Mouse (Mus musculus): ENCODE measurements around the gene Pclo. TPM values are rescaled to one million over a fixed set of nuclear protein-coding genes. Genes with fewer than 3 reads are reported as not detected.

The Pclo gene
- total and polyA plus RNA-seq, 2 experiments from 2014 or later, result 12.7 to 57.7 TPM

- 75% methylated on average over 3 of the region's 3 CpGs for WGBS
- Histone ChIP-seq H3K36me3 (ENCODE audit: insufficient read depth, low read length) (no peaks in the 10 kb centered on the region), H3K9me3 (ENCODE audit: low read length) (no peaks in the 10 kb centered on the region), H3K27me3 (ENCODE audit: insufficient read depth, low read length) (no peaks in the 10 kb centered on the region), H3K9ac (replicated peaks; ENCODE audit: low read length, poor library complexity, severe bottlenecking) (no peak overlapping the region), H3K4me3 (ENCODE audit: low read depth, low read length) (no peak overlapping the region), H3K4me1 (ENCODE audit: insufficient read depth, low read length) (no peaks in the 10 kb centered on the region), H3K27ac (ENCODE audit: low read depth, low read length) (no peak overlapping the region), H3K4me2 (ENCODE audit: low read depth, low read length, poor library complexity, severe bottlenecking) (no peak overlapping the region)
- ATAC-seq (ENCODE audit: low FRiP score) (no peak), DNase-seq (ENCODE audit: low spot score) (no peak)
- TF ChIP-seq CTCF (IDR thresholded peaks at IDR 0.05), result no peak
These were observed 131.1 kb downstream of the Pclo start for GRCm38 (mm10) chr5:14645856-14646255.

GRCm38 (mm10) chr5:14660637-14661036 lies 145.9 kb downstream of the Pclo start:
- Histone ChIP-seq H3K4me1 (ENCODE audit: insufficient read depth, low read length) (no peaks in the 10 kb centered on the region), H3K27ac (ENCODE audit: low read depth, low read length) (no peak overlapping the region), H3K9ac (replicated peaks; ENCODE audit: low read length, poor library complexity, severe bottlenecking) (no peak overlapping the region), H3K27me3 (ENCODE audit: insufficient read depth, low read length) (no peaks in the 10 kb centered on the region), H3K4me2 (ENCODE audit: low read depth, low read length, poor library complexity, severe bottlenecking) (no peak overlapping the region), H3K36me3 (ENCODE audit: insufficient read depth, low read length) (no peaks in the 10 kb centered on the region), H3K4me3 (ENCODE audit: low read depth, low read length) (no peak overlapping the region), H3K9me3 (ENCODE audit: low read length) (no peaks in the 10 kb centered on the region)
- no peak for TF ChIP-seq CTCF (IDR thresholded peaks at IDR 0.05)
- ATAC-seq (ENCODE audit: low FRiP score) (no peak), DNase-seq (ENCODE audit: low spot score) (no peak)
- WGBS, result 42% methylated on average over 1 of the region's 1 CpGs

DNA sequence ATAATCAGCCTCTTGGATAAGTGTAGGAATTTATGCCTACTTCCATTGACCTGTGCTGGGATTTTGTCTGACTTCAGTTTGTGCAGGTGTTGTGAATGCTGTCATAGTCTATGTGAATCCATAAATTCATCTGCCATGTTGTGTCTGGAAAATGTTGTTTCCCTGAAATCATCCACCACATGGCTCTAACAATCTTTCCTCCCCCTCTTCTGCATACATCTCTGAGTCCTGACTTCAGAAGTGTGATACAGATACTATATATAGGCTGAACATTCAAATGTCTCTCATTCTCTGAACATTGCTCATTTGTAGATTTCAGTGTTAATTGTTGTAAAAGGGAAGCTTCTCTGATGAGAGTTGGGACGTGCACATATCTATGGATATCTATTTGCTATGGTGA lies 147.5 kb downstream of the Pclo start:
- Histone ChIP-seq H3K9ac (replicated peaks; ENCODE audit: low read length, poor library complexity, severe bottlenecking) (no peak overlapping the region), H3K4me1 (ENCODE audit: insufficient read depth, low read length) (no peaks in the 10 kb centered on the region), H3K27me3 (ENCODE audit: insufficient read depth, low read length) (no peaks in the 10 kb centered on the region), H3K36me3 (ENCODE audit: insufficient read depth, low read length) (no peaks in the 10 kb centered on the region), H3K27ac (ENCODE audit: low read depth, low read length) (no peak overlapping the region), H3K4me2 (ENCODE audit: low read depth, low read length, poor library complexity, severe bottlenecking) (no peak overlapping the region), H3K9me3 (ENCODE audit: low read length) (no peaks in the 10 kb centered on the region), H3K4me3 (ENCODE audit: low read depth, low read length) (no peak overlapping the region)
- DNase-seq (ENCODE audit: low spot score), result no peak
- TF ChIP-seq CTCF (IDR thresholded peaks at IDR 0.05), result no peak
- WGBS, result 78% methylated on average over 1 of the region's 1 CpGs
- no peak for ATAC-seq (ENCODE audit: low FRiP score)

DNA sequence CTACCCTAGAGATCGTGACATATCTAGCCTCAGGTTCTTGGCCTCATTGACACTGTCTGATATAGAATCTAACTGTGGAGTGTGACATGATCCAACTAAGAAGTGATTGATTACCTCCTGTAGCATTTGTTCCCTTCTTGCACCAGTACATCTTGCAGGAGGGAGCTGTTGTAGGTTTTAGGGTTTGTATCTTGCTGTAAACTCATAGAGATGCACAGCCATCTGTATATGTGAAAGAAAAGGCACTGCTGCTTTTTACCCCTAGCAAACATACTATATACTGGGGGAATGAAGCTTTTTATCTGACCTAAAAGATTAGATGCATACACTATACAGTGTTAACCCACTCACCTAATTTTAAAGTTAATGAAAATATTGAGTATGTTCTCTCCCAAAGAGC lies 147.9 kb downstream of the Pclo start:
- Histone ChIP-seq H3K36me3 (ENCODE audit: insufficient read depth, low read length) (no peaks in the 10 kb centered on the region), H3K27me3 (ENCODE audit: insufficient read depth, low read length) (no peaks in the 10 kb centered on the region), H3K4me3 (ENCODE audit: low read depth, low read length) (no peak overlapping the region), H3K27ac (ENCODE audit: low read depth, low read length) (no peak overlapping the region), H3K9me3 (ENCODE audit: low read length) (no peaks in the 10 kb centered on the region), H3K4me2 (ENCODE audit: low read depth, low read length, poor library complexity, severe bottlenecking) (no peak overlapping the region), H3K9ac (replicated peaks; ENCODE audit: low read length, poor library complexity, severe bottlenecking) (no peak overlapping the region), H3K4me1 (ENCODE audit: insufficient read depth, low read length) (no peaks in the 10 kb centered on the region)
- TF ChIP-seq CTCF (IDR thresholded peaks at IDR 0.05), result no peak
- DNase-seq (ENCODE audit: low spot score), result no peak
- 88% methylated on average over 1 of the region's 1 CpGs for WGBS
- ATAC-seq (ENCODE audit: low FRiP score), result no peak

DNA sequence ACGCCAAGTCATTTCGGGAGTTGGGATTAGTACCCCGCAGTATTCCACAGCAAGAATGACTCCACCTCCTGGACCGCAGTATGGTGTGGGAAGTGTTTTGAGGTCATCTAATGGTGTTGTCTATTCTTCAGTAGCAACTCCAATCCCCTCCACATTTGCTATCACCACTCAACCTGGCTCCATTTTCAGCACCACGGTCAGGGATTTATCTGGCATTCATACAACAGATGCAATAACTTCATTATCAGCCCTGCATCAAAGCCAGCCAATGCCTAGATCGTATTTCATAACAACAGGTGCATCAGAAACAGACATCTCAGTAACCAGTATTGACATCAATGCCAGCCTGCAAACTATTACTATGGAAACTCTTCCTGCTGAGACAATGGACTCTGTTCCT lies 165.7 kb downstream of the Pclo start:
- 92% methylated on average over 6 of the region's 6 CpGs for WGBS
- no peak for ATAC-seq (ENCODE audit: low FRiP score)
- H3K36me3 ChIP-seq (ENCODE audit: insufficient read depth, low read length), result peaks cover 36% of the 10 kb centered on the region
- no peak overlapping the region for H3K4me3 ChIP-seq (ENCODE audit: low read depth, low read length)
- H3K9ac ChIP-seq (replicated peaks; ENCODE audit: low read length, poor library complexity, severe bottlenecking), result no peak overlapping the region
- peaks cover 9% of the 10 kb centered on the region; the same call in 1 of the 2 replicates for H3K9me3 ChIP-seq (ENCODE audit: low read length)
- no peak overlapping the region for H3K27ac ChIP-seq (ENCODE audit: low read depth, low read length)
- DNase-seq (ENCODE audit: low spot score), result no peak
- no peaks in the 10 kb centered on the region for H3K27me3 ChIP-seq (ENCODE audit: insufficient read depth, low read length)
- no peaks in the 10 kb centered on the region for H3K4me1 ChIP-seq (ENCODE audit: insufficient read depth, low read length)
- H3K4me2 ChIP-seq (ENCODE audit: low read depth, low read length, poor library complexity, severe bottlenecking), result no peak overlapping the region
- no peak for TF ChIP-seq CTCF (IDR thresholded peaks at IDR 0.05)

DNA sequence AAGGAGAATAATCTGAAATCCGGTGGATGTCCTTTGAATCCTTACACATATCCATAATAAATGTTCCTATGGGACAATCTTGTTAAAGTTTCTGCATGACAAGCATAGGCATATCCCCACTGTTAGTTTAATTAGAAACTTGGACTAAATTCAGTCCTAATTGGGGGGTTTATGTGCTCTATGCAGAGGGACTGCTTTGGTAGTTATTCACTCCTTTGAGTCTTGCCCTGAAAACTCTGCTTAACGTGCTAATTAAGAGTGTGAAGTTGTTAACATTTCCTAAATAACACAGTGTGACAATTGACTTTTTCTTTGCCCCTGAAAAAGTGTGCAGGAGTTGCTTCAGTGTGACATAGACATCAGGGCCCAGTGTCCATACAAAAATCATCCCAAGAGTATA lies 177.3 kb downstream of the Pclo start:
- no peak for ATAC-seq (ENCODE audit: low FRiP score)
- no peak overlapping the region for H3K4me2 ChIP-seq (ENCODE audit: low read depth, low read length, poor library complexity, severe bottlenecking)
- WGBS, result 60% methylated on average over 2 of the region's 2 CpGs

More for the DNA sequence above, 177.3 kb downstream of the Pclo start:
- no peaks in the 10 kb centered on the region for H3K4me1 ChIP-seq (ENCODE audit: insufficient read depth, low read length)
- no peaks in the 10 kb centered on the region for H3K36me3 ChIP-seq (ENCODE audit: insufficient read depth, low read length)
- H3K9me3 ChIP-seq (ENCODE audit: low read length), result no peaks in the 10 kb centered on the region
- no peak overlapping the region for H3K27ac ChIP-seq (ENCODE audit: low read depth, low read length)
- no peak overlapping the region for H3K9ac ChIP-seq (replicated peaks; ENCODE audit: low read length, poor library complexity, severe bottlenecking)
- no peak for DNase-seq (ENCODE audit: low spot score)
- H3K4me3 ChIP-seq (ENCODE audit: low read depth, low read length), result no peak overlapping the region
- H3K27me3 ChIP-seq (ENCODE audit: insufficient read depth, low read length), result no peaks in the 10 kb centered on the region
- no peak for TF ChIP-seq CTCF (IDR thresholded peaks at IDR 0.05)
